Mouse (Mus musculus): ENCODE measurements around the gene Sec11a. TPM values are rescaled to one million over a fixed set of nuclear protein-coding genes. Genes with fewer than 3 reads are reported as not detected.

Sec11a gene
- polyA plus RNA-seq (2012; rRNA removed), result 56.0 and 56.5 TPM in 2 replicates

DNA sequence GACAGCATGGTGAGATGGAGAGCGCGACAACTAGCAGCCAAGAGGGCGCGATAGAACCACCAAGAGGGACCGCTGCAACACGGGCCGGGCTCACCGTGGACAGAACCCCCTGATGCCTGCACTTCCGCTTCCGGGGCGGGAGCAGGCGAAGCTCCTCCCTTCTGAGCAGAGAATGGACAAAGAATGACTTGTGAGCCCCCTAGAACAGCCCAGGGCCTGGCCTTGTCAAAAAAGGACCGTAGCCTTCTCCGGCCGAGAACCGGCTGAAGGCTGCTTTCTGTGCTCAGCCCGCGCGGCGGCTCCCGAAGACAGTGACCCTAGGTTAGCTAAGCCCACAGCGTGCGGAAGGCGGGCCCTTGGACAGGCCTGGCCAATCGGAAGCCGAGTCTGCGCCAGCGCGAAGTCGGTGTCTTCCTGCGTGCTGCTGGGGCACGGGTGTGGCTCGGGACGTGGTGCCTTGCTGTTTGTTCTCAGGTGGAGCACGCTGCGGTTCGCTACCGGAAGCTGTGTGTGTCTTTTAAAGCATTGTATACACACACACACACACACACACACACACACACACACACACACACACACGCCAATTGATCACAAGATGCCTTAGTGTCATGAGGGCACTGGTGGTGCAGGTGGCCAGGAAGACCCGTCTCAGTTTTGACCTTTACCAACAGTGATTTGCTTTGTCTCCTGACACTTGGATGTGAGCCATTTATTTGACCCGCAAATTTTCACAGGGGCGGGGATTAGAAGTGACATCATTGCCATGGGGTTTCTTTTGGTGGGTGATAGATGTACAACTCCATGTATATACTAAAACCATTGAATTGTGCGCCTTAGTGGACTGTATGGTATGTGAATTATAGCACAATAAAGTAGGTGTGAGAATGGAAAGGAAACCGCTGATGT, at the start of gene Sec11a:
TSS of gene Sec11a (minus strand) at position 336 of the 906 bp plus-strand sequence.

DNA sequence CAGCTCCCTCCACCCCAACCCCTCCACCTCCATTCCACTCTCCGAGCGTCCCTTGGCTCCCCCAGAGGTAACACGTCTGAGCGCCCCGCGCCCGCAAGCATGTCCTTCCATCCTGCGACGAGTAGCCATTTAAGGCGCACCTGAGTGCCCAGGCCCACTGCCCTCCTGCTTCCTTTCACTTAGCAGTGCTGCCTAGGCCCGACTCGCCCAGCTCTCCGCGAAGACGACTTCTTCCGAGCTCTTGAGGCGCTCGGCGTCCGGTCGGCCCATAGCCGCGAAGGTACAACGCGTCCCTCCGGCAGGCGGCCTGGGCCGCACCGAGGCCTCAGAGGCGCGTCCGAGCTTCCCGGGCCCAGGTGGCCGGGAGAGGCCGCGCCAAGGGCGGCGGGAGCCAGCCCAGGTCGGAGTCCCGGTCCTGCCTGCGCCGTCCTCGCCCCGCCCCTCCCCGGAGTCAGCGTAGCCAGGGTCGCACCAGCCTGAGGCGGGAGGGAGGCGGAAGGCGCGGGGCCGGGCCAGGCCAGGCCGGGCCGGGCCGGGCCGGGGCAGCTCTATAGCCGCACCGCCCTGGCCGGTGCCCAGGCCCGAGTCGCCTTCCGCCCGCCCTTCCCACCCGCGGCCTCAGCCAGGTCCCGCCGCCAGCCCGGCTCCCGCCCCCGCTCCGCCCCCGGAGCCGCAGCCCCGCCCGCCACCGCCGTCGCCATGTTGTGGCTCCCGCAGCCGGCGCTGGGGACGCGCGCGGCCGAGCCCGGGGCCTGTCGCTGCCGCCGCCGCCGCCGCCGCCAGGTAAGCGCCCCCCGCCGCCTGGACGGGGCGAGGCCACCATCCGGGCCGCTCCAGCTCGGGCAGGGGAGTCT, 45.6 kb upstream of the Sec11a start, which contains the start of gene Zfp592:
TSS of gene Zfp592 (plus strand) at position 702 of the 854 bp plus-strand sequence.

DNA sequence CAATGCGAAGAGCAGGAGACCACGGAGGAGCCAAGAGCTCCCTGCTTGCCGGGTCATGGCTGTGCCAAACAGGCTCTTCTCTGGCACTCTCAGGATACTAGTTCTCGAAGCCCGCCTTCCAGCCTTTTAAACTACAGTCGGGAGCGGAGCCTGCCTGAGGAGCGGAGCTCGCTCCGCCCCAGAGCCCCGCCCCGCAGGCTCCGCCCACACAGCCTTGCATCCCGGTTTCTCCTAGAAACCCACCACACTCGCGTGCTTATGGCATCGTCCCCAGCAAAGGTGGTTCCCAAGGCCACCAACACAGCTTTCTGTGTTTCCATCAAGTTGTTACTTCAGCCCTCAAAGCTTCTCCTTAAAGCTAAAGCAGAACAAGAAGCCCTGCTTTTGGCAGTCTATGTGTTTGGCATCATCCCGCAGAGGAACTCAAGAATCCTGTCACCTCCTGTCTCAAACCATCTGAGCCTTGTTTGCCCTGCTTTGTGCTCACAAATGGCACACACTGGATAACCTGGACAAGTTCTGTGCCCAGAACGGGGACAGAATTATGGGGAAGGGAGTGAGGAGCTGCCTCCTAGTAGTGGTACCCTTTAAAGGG, 42.6 kb downstream of the Sec11a start, which contains the start of gene Nmb:
TSS of gene Nmb (minus strand) at position 156 of the 595 bp plus-strand sequence.

DNA sequence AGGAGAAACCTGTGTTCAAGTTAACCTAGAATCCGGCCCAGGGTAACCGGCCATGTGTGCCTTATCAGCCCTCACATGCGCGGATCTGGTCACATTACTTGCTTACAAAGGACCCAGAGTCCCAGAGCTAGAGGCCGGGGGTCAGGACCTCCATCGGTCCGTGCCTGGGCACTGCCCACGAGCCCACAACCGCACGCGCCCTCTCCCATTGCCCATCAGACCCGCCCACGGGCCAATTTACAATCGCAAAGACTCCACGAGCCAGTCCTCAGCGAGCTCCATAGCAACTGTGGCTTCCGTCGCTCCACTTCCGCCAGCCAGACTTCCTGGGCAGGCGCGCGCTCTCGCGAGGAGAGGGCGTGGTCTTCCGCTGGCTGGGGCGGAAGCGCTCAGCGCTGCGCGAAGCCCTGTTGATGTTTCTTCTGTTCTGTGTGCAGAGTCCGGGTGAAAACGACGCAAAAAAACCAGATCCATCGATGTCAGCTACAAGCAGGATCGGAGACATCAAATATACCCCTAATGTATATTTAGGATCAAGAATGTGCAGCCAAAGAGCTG, 46.6 kb downstream of the Sec11a start, which contains the start of gene Wdr73:
TSS of gene Wdr73 (minus strand) at position 326 of the 558 bp plus-strand sequence.

DNA sequence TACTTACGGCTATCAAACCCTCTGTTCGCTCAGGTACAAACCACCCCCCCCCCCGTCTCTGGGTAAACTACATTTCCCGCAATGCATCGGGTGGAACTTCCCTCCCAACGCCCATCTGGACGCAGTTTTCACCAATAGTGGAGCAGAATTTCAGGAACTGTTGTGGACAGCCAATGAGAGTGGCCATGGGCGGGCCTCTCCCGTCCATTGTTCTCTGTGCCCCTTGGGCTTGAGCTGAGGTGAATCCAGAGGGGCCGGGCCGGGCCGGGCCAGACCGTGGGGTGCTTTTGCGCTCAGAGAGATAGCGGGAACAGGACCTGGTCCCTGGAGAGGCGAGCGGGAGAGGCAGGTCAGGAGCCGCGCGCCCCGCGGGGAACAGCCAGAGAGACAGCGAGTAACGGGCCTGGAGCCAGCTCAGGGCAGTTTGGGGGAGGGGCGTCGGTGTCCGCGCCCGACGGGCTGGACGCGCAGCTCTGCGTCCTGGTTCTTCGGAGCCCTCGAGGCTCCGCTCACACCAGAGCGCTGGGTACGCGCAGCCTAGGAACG, 86.8 kb downstream of the Sec11a start, which contains the start of gene Zscan2:
TSS of gene Zscan2 (plus strand) at position 192 of the 546 bp plus-strand sequence.

Other genes starting within 250 kb of the Sec11a start
- gene Iqgap1, start 121.8 kb downstream of the Sec11a start, polyA plus RNA-seq (2012; rRNA removed), result 5.3 and 6.4 TPM in 2 replicates
- 1.4 and 1.7 TPM in 2 replicates for gene Zscan2, start 86.9 kb downstream of the Sec11a start, polyA plus RNA-seq (2012; rRNA removed)
- 9.7 and 12.0 TPM in 2 replicates for gene Wdr73, start 46.5 kb downstream of the Sec11a start, polyA plus RNA-seq (2012; rRNA removed)
- gene Nmb, start 42.7 kb downstream of the Sec11a start, polyA plus RNA-seq (2012; rRNA removed), result 1.1 and 1.2 TPM in 2 replicates
- 7.0 and 9.7 TPM in 2 replicates for gene Zfp592, start 45.9 kb upstream of the Sec11a start, polyA plus RNA-seq (2012; rRNA removed)
- gene Alpk3, start 109.8 kb upstream of the Sec11a start, polyA plus RNA-seq (2012; rRNA removed), result 0.06 and 0.07 TPM in 2 replicates
- 0.57 and 0.67 TPM in 2 replicates for gene Slc28a1, start 167.0 kb upstream of the Sec11a start, polyA plus RNA-seq (2012; rRNA removed)

Measured in liver, embryonic 14 days (tissue).